Mouse (Mus musculus) bone marrow, adult 2 months (tissue): ENCODE measurements around the gene Plcg2. TPM values are rescaled to one million over a fixed set of nuclear protein-coding genes. Genes with fewer than 3 reads are reported as not detected.
A peak's percentile ranks its signal among the peaks of the same experiment; 100 is the strongest.

Source experiments
- H3K27ac ChIP-seq: fragments of 200-500 bp; 2 replicates; pipeline ENCODE4 v1.5.1; 2012; ENCODE audit warnings: low read depth, mild to moderate bottlenecking, control low read depth, inconsistent platforms, low read length; ENCODE audit not compliant: control insufficient read depth, poor library complexity, insufficient read depth
- H3K4me1 ChIP-seq: fragments of 200-500 bp; 2 replicates; pipeline ENCODE4 v1.6.1; 2011; ENCODE audit warnings: low read length; ENCODE audit not compliant: control insufficient read depth, insufficient read depth
- H3K4me3 ChIP-seq: fragments of 200-500 bp; replicated peaks from 2 replicates; pipeline ENCODE3; 2011; ENCODE audit warnings: mild to moderate bottlenecking, low read depth, low read length, control low read depth; ENCODE audit not compliant: control insufficient read depth
- CTCF ChIP-seq: fragments of 200-500 bp; IDR thresholded peaks from 2 replicates; pipeline ENCODE4 v1.5.1; 2011; ENCODE audit warnings: low read length, control low read depth; ENCODE audit not compliant: control insufficient read depth, insufficient read depth
- POLR2A ChIP-seq: fragments of 200-500 bp; IDR thresholded peaks from 2 replicates; pipeline ENCODE4 v1.6.1; 2011; ENCODE audit warnings: low read depth, mild to moderate bottlenecking, control low read depth, low read length, borderline replicate concordance; ENCODE audit not compliant: control insufficient read depth
- WGBS: fragments of 180-500 bp; shearing (Covaris S2); methylation state at CpG from one replicate; pipeline ENCODE4 v1.1.7; 2018; 5-methylcytosine and 5-hydroxymethylcytosine counted together
- polyA plus RNA-seq: library from polyadenylated mRNA; stranded (reverse); fragments of >200 nt; gene quantifications from 2 replicates; pipeline ENCODE4 v1.2.4, GENCODE M21; 2011; ENCODE audit warnings: low replicate concordance; ENCODE audit not compliant: missing spikeins, insufficient read depth, insufficient read length

Gene Plcg2
- polyA plus RNA-seq, 1 experiment, result 36.8 TPM

GRCm38 (mm10) chr8:117667349-117668124, 169.4 kb downstream of the Plcg2 start:
- Histone ChIP-seq H3K4me3 (no peak overlapping the region), H3K4me1 (no peaks in the 10 kb centered on the region), H3K27ac (no peak overlapping the region)
- TF ChIP-seq POLR2A (no peak), CTCF (no peak)
- WGBS, result 78% methylated on average over 13 of the region's 13 CpGs

- H3K27ac ChIP-seq, result no peak overlapping the region
- H3K4me3 ChIP-seq, result no peak overlapping the region
- TF ChIP-seq POLR2A (no peak), CTCF (no peak)
- H3K4me1 ChIP-seq, result no peaks in the 10 kb centered on the region
- 46% methylated on average over 11 of the region's 11 CpGs for WGBS
Observed at GRCm38 (mm10) chr8:117670461-117670860, 172.4 kb downstream of the Plcg2 start.

GRCm38 (mm10) chr8:117672558-117672957, 174.5 kb downstream of the Plcg2 start:
- no peak overlapping the region for H3K4me3 ChIP-seq
- no peak overlapping the region for H3K27ac ChIP-seq
- TF ChIP-seq CTCF (no peak), POLR2A (no peak)
- WGBS, result 66% methylated on average over 3 of the region's 3 CpGs
- no peaks in the 10 kb centered on the region for H3K4me1 ChIP-seq

- no peak within 1 kb of the TSS for H3K27ac ChIP-seq
- peak within 1 kb of the TSS; percentile 72 for H3K4me3 ChIP-seq
- no peaks in the 10 kb centered on the region for H3K4me1 ChIP-seq
- TF ChIP-seq CTCF, result no peak
- no peak for TF ChIP-seq POLR2A
- 4% methylated on average over 17 of the region's 17 CpGs for WGBS
Observed at GRCm38 (mm10) chr8:117673430-117673830, 175.3 kb downstream of the Plcg2 start, which contains the start of gene Sdr42e1. Sdr42e1 (minus strand) TSS chr8:117673689.

GRCm38 (mm10) chr8:117675171-117675570, 177.1 kb downstream of the Plcg2 start:
- Histone ChIP-seq H3K4me1 (no peaks in the 10 kb centered on the region), H3K4me3 (no peak overlapping the region), H3K27ac (no peak overlapping the region)
- 80% methylated on average over 5 of the region's 5 CpGs for WGBS
- TF ChIP-seq CTCF, result no peak
- no peak for TF ChIP-seq POLR2A

- TF ChIP-seq POLR2A (no peak), CTCF (no peak)
- Histone ChIP-seq H3K4me3 (no peak overlapping the region), H3K4me1 (no peaks in the 10 kb centered on the region), H3K27ac (no peak overlapping the region)
- WGBS, result 76% methylated on average over 9 of the region's 9 CpGs
Observed at GRCm38 (mm10) chr8:117676460-117676859, 178.4 kb downstream of the Plcg2 start.

GRCm38 (mm10) chr8:117677011-117677410, 178.9 kb downstream of the Plcg2 start:
- WGBS, result 76% methylated on average over 8 of the region's 8 CpGs
- no peak overlapping the region for H3K27ac ChIP-seq

GRCm38 (mm10) chr8:117678650-117679049, 180.6 kb downstream of the Plcg2 start:
- 75% methylated on average over 4 of the region's 4 CpGs for WGBS
- TF ChIP-seq POLR2A (no peak), CTCF (no peak)
- H3K4me1 ChIP-seq, result no peaks in the 10 kb centered on the region; the same call in 1 of the 2 replicates
- no peak overlapping the region for H3K27ac ChIP-seq
- no peak overlapping the region for H3K4me3 ChIP-seq

More at GRCm38 (mm10) chr8:117677011-117677410, 178.9 kb downstream of the Plcg2 start:
- no peaks in the 10 kb centered on the region for H3K4me1 ChIP-seq
- TF ChIP-seq CTCF (no peak), POLR2A (no peak)
- no peak overlapping the region for H3K4me3 ChIP-seq

- Histone ChIP-seq H3K4me3 (no peak overlapping the region), H3K27ac (no peak overlapping the region), H3K4me1 (peaks cover 1% of the 10 kb centered on the region; the same call in 1 of the 2 replicates)
- 45% methylated on average over 10 of the region's 10 CpGs for WGBS
- TF ChIP-seq CTCF, result no peak
- no peak for TF ChIP-seq POLR2A
Observed at GRCm38 (mm10) chr8:117683925-117684472, 185.9 kb downstream of the Plcg2 start.
